Mouse (Mus musculus) leukemia stem cell, adult 10-12 weeks (primary cell): Measurements from ENCODE around the gene Ddah1. TPM values are rescaled to one million over a fixed set of nuclear protein-coding genes. Genes with fewer than 3 reads are reported as not detected.

Experiments
- polyA plus RNA-seq: library from polyadenylated mRNA; stranded (reverse); fragments of >175 nt; gene quantifications from 2 replicates; pipeline ENCODE4 v1.2.3, GENCODE M21; 2012; ENCODE audit warnings: low replicate concordance

Gene Ddah1
- 0.09 TPM in 1 of 2 replicates, not detected in the other for polyA plus RNA-seq

DNA sequence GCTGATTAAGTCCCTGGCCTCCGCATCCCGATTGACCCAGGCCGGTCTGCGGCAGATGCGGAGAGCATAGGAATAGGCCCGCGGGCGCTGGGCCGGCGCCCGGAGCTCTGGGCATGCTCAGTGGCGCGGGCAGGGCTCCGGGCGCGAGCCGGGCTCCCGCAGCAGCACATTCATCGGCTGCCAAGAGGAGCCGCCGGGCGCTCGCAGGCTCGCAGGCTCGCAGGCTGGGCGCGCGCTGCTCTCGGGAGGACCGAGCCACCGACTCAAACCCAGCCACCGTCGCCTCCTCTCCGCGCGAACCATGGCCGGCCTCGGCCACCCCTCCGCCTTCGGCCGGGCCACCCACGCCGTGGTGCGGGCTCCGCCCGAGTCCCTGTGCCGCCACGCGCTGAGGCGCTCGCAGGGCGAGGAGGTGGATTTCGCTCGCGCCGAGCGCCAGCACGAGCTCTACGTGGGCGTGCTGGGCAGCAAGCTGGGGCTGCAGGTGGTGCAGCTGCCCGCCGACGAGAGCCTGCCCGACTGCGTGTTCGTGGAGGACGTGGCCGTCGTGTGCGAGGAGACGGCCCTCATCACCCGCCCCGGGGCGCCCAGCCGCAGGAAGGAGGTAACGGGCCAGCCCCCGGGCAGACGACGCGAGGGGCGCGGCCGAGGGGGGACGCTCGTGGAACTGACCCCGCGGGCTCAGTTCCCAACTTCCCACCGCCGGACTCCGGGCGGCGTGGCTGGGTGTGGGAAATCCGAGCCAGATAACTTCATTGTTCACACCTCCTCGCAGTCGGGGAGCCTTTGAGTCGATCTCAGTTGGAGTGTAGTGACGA, at the start of gene Ddah1:
Gene Ddah1 (plus strand): TSS at position 115 of the 818 bp plus-strand sequence.

GRCm38 (mm10) chr3:145922019-145922854, 163.8 kb downstream of the Ddah1 start, which contains the start of gene Bcl10:
Bcl10 (plus strand) TSS chr3:145922804.

DNA sequence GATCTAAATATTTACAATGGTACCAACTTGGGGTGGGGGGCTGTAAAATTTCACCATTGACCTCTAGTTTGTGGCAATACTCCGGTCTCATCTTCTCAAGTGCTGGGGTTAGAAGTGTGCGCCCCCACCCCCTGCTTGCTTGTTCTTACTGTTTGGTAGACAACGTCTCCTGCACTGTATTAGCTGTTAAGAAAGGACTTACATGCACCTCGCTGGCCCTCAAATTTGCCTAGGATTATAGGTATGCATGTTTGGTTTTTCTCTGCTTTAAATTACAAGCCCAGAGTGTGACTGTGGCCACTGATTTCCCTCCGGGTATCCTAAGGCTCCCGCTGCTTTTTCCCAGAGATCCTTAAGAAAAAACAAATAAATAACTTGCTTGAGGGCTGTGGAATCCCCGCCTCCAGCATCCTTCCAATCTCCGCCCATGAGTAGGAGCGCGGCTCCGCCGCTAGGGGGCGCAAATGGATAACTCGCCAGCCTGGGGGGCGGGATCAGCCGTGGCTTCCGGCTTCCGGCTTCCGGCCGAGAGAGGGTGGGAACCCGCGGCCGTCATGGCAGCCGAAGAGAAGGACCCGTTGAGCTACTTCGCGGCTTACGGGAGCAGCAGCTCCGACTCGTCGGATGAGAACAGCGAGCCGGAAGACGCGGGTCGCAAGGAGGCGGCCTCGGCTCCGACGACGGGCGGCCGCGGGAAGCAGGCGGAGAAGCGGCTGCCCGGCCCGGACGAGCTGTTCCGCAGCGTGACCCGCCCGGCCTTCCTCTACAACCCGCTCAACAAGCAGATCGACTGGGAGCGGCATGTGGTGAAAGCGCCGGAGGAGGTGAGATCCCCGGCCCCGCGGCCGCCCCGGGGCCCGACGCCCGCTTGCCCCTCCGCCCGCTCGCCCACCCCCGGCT, 179.3 kb downstream of the Ddah1 start, which contains the start of gene 2410004B18Rik:
Gene 2410004B18Rik (plus strand): TSS at position 510 of the 900 bp plus-strand sequence.

Other genes starting within 250 kb of the Ddah1 start
- gene Znhit6, start 182.5 kb upstream of the Ddah1 start, polyA plus RNA-seq = 2.7 and 4.0 TPM in 2 replicates
- gene Ccn1, start 108.7 kb upstream of the Ddah1 start, polyA plus RNA-seq = 0.36 and 2.2 TPM in 2 replicates
- 5.8 and 7.9 TPM in 2 replicates for gene Bcl10, start 164.1 kb downstream of the Ddah1 start, polyA plus RNA-seq
- 23.6 and 33.4 TPM in 2 replicates for gene 2410004B18Rik, start 179.3 kb downstream of the Ddah1 start, polyA plus RNA-seq
- gene Syde2, start 229.2 kb downstream of the Ddah1 start, polyA plus RNA-seq = 0.43 and 1.2 TPM in 2 replicates